Mouse (Mus musculus) embryo, embryonic 10.5 days (tissue): ENCODE measurements around the gene Cwc25.
"Not testable (repeated sequence)": the region's sequence is repeated elsewhere in the genome, so short reads cannot be mapped to it uniquely, and the experiment has no call there.

ENCODE experiments used
- DNase-seq: peaks from one replicate; pipeline ENCODE4 v3.0.0-alpha.2; 2015; ENCODE audit warnings: low spot score

The Cwc25 gene

GRCm38 (mm10) chr11:97800691-97801408 lies 34.5 kb upstream of the Cwc25 start:
- DNase-seq, result no peak

GRCm38 (mm10) chr11:97799994-97800690 lies 33.8 kb upstream of the Cwc25 start:
- DNase-seq, result peak; percentile 77

GRCm38 (mm10) chr11:97799146-97799993 lies 33.0 kb upstream of the Cwc25 start:
- DNase-seq, result peak; percentile 86

- DNase-seq, result peak; percentile 94
Observed at GRCm38 (mm10) chr11:97798782-97799145, 32.4 kb upstream of the Cwc25 start, which contains the start of gene Lasp1. Gene Lasp1 (plus strand): TSS chr11:97799000.

GRCm38 (mm10) chr11:97798083-97798435 lies 31.7 kb upstream of the Cwc25 start:
- DNase-seq, result no peak

- DNase-seq, result no peak
Observed at GRCm38 (mm10) chr11:97797369-97798082, 31.2 kb upstream of the Cwc25 start.

GRCm38 (mm10) chr11:97796910-97797309 lies 30.6 kb upstream of the Cwc25 start:
- peak; percentile 87 for DNase-seq

- peak; percentile 88 for DNase-seq
Observed at GRCm38 (mm10) chr11:97793165-97793564, 26.8 kb upstream of the Cwc25 start.

- not testable (repeated sequence) for DNase-seq
Observed at GRCm38 (mm10) chr11:97790778-97791438, 24.6 kb upstream of the Cwc25 start.

- DNase-seq, result no peak
Observed at GRCm38 (mm10) chr11:97789727-97790126, 23.4 kb upstream of the Cwc25 start.

- DNase-seq, result no peak
Observed at GRCm38 (mm10) chr11:97787961-97788360, 21.6 kb upstream of the Cwc25 start.

GRCm38 (mm10) chr11:97782564-97782895 lies 16.2 kb upstream of the Cwc25 start:
- no peak for DNase-seq

GRCm38 (mm10) chr11:97781832-97782563 lies 15.6 kb upstream of the Cwc25 start, which contains the start of gene Rpl23:
Gene Rpl23 (minus strand): TSS chr11:97782437.
- peak; percentile 99 for DNase-seq

GRCm38 (mm10) chr11:97781478-97781831 lies 15.1 kb upstream of the Cwc25 start:
- DNase-seq, result no peak

- no peak for DNase-seq
Observed at GRCm38 (mm10) chr11:97779968-97780701, 13.8 kb upstream of the Cwc25 start.

GRCm38 (mm10) chr11:97778918-97779317 lies 12.6 kb upstream of the Cwc25 start:
- DNase-seq, result no peak

- DNase-seq, result peak; percentile 66
Observed at GRCm38 (mm10) chr11:97777129-97777529, 10.8 kb upstream of the Cwc25 start.

- no peak for DNase-seq
Observed at GRCm38 (mm10) chr11:97776497-97777128, 10.3 kb upstream of the Cwc25 start.

- DNase-seq, result no peak
Observed at GRCm38 (mm10) chr11:97775808-97776496, 9.6 kb upstream of the Cwc25 start, which contains the start of gene 1700001P01Rik. Gene 1700001P01Rik (minus strand): TSS chr11:97775918.
